Mouse (Mus musculus) midbrain, embryonic 11.5 days (tissue): ENCODE measurements around the gene Defb42. TPM values are rescaled to one million over a fixed set of nuclear protein-coding genes. Genes with fewer than 3 reads are reported as not detected.

Experiments used
- ATAC-seq: fragments of 200-750 bp; cut with Nextera tagmentation; 2 replicates; pipeline ENCODE4 v1.8.0; 2017; ENCODE audit warnings: moderate TSS enrichment, moderate library complexity; ENCODE audit not compliant: low FRiP score
- DNase-seq: peaks from one replicate; pipeline ENCODE4 v3.0.0; 2015; ENCODE audit warnings: low spot score; ENCODE audit errors: missing footprints
- H3K27ac ChIP-seq: fragments of 300-500 bp; sonication (generic); 2 replicates; pipeline ENCODE4 v1.5.1; 2014; ENCODE audit warnings: low read depth, low read length
- H3K27me3 ChIP-seq: fragments of 300-500 bp; sonication (generic); 2 replicates; pipeline ENCODE4 v1.6.1; 2014; ENCODE audit warnings: mild to moderate bottlenecking, low read length, moderate library complexity, mixed read lengths; ENCODE audit not compliant: control insufficient read depth, insufficient read depth
- H3K36me3 ChIP-seq: fragments of 300-500 bp; sonication (generic); 2 replicates; pipeline ENCODE4 v1.6.1; 2014; ENCODE audit warnings: mild to moderate bottlenecking, low read length, moderate library complexity, mixed read lengths; ENCODE audit not compliant: control insufficient read depth, insufficient read depth
- H3K4me1 ChIP-seq: fragments of 300-500 bp; sonication (generic); 2 replicates; pipeline ENCODE4 v1.6.1; 2014; ENCODE audit warnings: low read length; ENCODE audit not compliant: control insufficient read depth, insufficient read depth
- H3K4me2 ChIP-seq: fragments of 300-500 bp; sonication (generic); 2 replicates; pipeline ENCODE4 v1.6.1; 2014; ENCODE audit warnings: mild to moderate bottlenecking, moderate library complexity
- H3K4me3 ChIP-seq: fragments of 300-500 bp; sonication (generic); 2 replicates; pipeline ENCODE4 v1.5.1; 2014; ENCODE audit warnings: low read depth, low read length
- H3K9ac ChIP-seq: fragments of 300-500 bp; sonication (generic); 2 replicates; pipeline ENCODE4 v1.6.1; 2014; ENCODE audit warnings: low read length
- H3K9me3 ChIP-seq: fragments of 300-500 bp; sonication (generic); 2 replicates; pipeline ENCODE4 v1.6.1; 2016; ENCODE audit warnings: low read length; ENCODE audit not compliant: control insufficient read depth
- WGBS: fragments of 180-500 bp; shearing (Covaris S2); extraction: QIAGEN DNeasy Blood & Tissue Kit; methylation state at CpG from one replicate; pipeline ENCODE4 v1.1.7; 2014; 5-methylcytosine and 5-hydroxymethylcytosine counted together
- polyA plus RNA-seq: library from polyadenylated mRNA; unstranded; fragments of >200 nt; fragmentation: Nextera tagmentation; extraction: Ambion mirVana; gene quantifications from 2 replicates; pipeline ENCODE4 v1.2.1, GENCODE M21; 2014

The Defb42 gene
- not detected in 2 replicates for polyA plus RNA-seq

GRCm38 (mm10) chr14:63046691-63047090 lies at the start of gene Defb42:
Defb42 (plus strand) TSS chr14:63046991.
- H3K4me1 ChIP-seq, result no peaks in the 10 kb centered on the region
- DNase-seq (no peak), ATAC-seq (no peak)
- H3K36me3 ChIP-seq, result no peaks in the 10 kb centered on the region
- 87% methylated on average over 3 of the region's 3 CpGs for WGBS
- no peak within 1 kb of the TSS for H3K4me3 ChIP-seq
- no peaks in the 10 kb centered on the region for H3K27me3 ChIP-seq
- no peak within 1 kb of the TSS for H3K27ac ChIP-seq
- H3K9me3 ChIP-seq, result no peaks in the 10 kb centered on the region
- H3K4me2 ChIP-seq, result no peak within 1 kb of the TSS
- no peak within 1 kb of the TSS for H3K9ac ChIP-seq

GRCm38 (mm10) chr14:62997777-62998176 lies 49.0 kb upstream of the Defb42 start, which contains the start of gene Defb47:
Defb47 (plus strand) TSS chr14:62998077.
- H3K27ac ChIP-seq, result no peak within 1 kb of the TSS
- H3K36me3 ChIP-seq, result no peaks in the 10 kb centered on the region
- ATAC-seq (no peak), DNase-seq (peak; percentile 26)
- WGBS, result 84% methylated on average over 8 of the region's 8 CpGs
- no peaks in the 10 kb centered on the region for H3K27me3 ChIP-seq
- H3K4me2 ChIP-seq, result no peak within 1 kb of the TSS
- no peak within 1 kb of the TSS for H3K9ac ChIP-seq
- no peaks in the 10 kb centered on the region for H3K9me3 ChIP-seq
- H3K4me1 ChIP-seq, result no peaks in the 10 kb centered on the region
- H3K4me3 ChIP-seq, result no peak within 1 kb of the TSS

- Histone ChIP-seq H3K36me3 (no peaks in the 10 kb centered on the region), H3K9ac (no peak overlapping the region), H3K4me2 (no peak overlapping the region), H3K27me3 (no peaks in the 10 kb centered on the region), H3K4me3 (no peak overlapping the region), H3K9me3 (no peaks in the 10 kb centered on the region), H3K27ac (no peak overlapping the region), H3K4me1 (no peaks in the 10 kb centered on the region)
- DNase-seq, result peak; percentile 2
- no peak for ATAC-seq
- WGBS, result 82% methylated on average over 4 of the region's 4 CpGs
Observed at GRCm38 (mm10) chr14:62998977-62999376, 47.8 kb upstream of the Defb42 start.

- Histone ChIP-seq H3K27me3 (no peaks in the 10 kb centered on the region), H3K4me1 (no peaks in the 10 kb centered on the region), H3K4me3 (no peak overlapping the region), H3K9ac (no peak overlapping the region), H3K9me3 (no peaks in the 10 kb centered on the region), H3K27ac (no peak overlapping the region), H3K36me3 (no peaks in the 10 kb centered on the region), H3K4me2 (no peak overlapping the region)
- ATAC-seq, result no peak
- DNase-seq, result peak; percentile 12
- WGBS, result 81% methylated on average over 2 of the region's 2 CpGs
Observed at GRCm38 (mm10) chr14:63002588-63002987, 44.2 kb upstream of the Defb42 start.

GRCm38 (mm10) chr14:63011471-63011870 lies 35.3 kb upstream of the Defb42 start, which contains the start of gene Defb43:
Defb43 (plus strand) TSS chr14:63011771.
- no peaks in the 10 kb centered on the region for H3K27me3 ChIP-seq
- H3K36me3 ChIP-seq, result no peaks in the 10 kb centered on the region
- H3K4me3 ChIP-seq, result no peak within 1 kb of the TSS
- no peak for ATAC-seq
- no peak within 1 kb of the TSS for H3K27ac ChIP-seq
- H3K9me3 ChIP-seq, result no peaks in the 10 kb centered on the region
- no peaks in the 10 kb centered on the region for H3K4me1 ChIP-seq
- 96% methylated on average over 5 of the region's 5 CpGs for WGBS
- no peak within 1 kb of the TSS for H3K4me2 ChIP-seq
- no peak within 1 kb of the TSS for H3K9ac ChIP-seq
- peak; percentile 62 for DNase-seq

GRCm38 (mm10) chr14:63013082-63013481 lies 33.7 kb upstream of the Defb42 start:
- H3K4me2 ChIP-seq, result no peak overlapping the region
- no peak overlapping the region for H3K9ac ChIP-seq
- 86% methylated on average over 4 of the region's 4 CpGs for WGBS
- H3K36me3 ChIP-seq, result no peaks in the 10 kb centered on the region
- H3K27me3 ChIP-seq, result no peaks in the 10 kb centered on the region
- no peaks in the 10 kb centered on the region for H3K9me3 ChIP-seq
- H3K27ac ChIP-seq, result no peak overlapping the region
- ATAC-seq, result no peak
- DNase-seq, result no peak
- no peaks in the 10 kb centered on the region for H3K4me1 ChIP-seq
- no peak overlapping the region for H3K4me3 ChIP-seq

- Histone ChIP-seq H3K9ac (no peak overlapping the region), H3K27me3 (no peaks in the 10 kb centered on the region), H3K4me1 (no peaks in the 10 kb centered on the region), H3K4me3 (no peak overlapping the region), H3K4me2 (no peak overlapping the region), H3K9me3 (no peaks in the 10 kb centered on the region), H3K27ac (no peak overlapping the region), H3K36me3 (no peaks in the 10 kb centered on the region)
- ATAC-seq (no peak), DNase-seq (no peak)
- 90% methylated on average over 4 of the region's 4 CpGs for WGBS
Observed at GRCm38 (mm10) chr14:63014667-63015066, 32.1 kb upstream of the Defb42 start.

- Histone ChIP-seq H3K27ac (no peak overlapping the region), H3K4me3 (no peak overlapping the region), H3K36me3 (no peaks in the 10 kb centered on the region), H3K9me3 (no peaks in the 10 kb centered on the region), H3K27me3 (no peaks in the 10 kb centered on the region), H3K4me2 (no peak overlapping the region), H3K4me1 (no peaks in the 10 kb centered on the region), H3K9ac (no peak overlapping the region)
- DNase-seq (no peak), ATAC-seq (no peak)
- 50% methylated on average over 6 of the region's 6 CpGs for WGBS
Observed at GRCm38 (mm10) chr14:63020524-63021156, 26.2 kb upstream of the Defb42 start.

- Histone ChIP-seq H3K4me1 (no peaks in the 10 kb centered on the region), H3K4me3 (no peak within 1 kb of the TSS), H3K27me3 (no peaks in the 10 kb centered on the region), H3K36me3 (no peaks in the 10 kb centered on the region), H3K4me2 (no peak within 1 kb of the TSS), H3K9ac (no peak within 1 kb of the TSS), H3K9me3 (no peaks in the 10 kb centered on the region), H3K27ac (no peak within 1 kb of the TSS)
- DNase-seq, result no peak
- 68% methylated on average over 12 of the region's 14 CpGs for WGBS
- no peak for ATAC-seq
Observed at GRCm38 (mm10) chr14:63049910-63050370, 3.1 kb downstream of the Defb42 start, which contains the start of gene Defb30. Defb30 (minus strand) TSS chr14:63049960.
